Mouse (Mus musculus) forebrain, embryonic 14.5 days (tissue): ENCODE results near the gene Mrps10. TPM values are rescaled to one million over a fixed set of nuclear protein-coding genes. Genes with fewer than 3 reads are reported as not detected.
A peak's percentile ranks its signal among the peaks of the same experiment; 100 is the strongest.
"Not testable (repeated sequence)": the region's sequence is repeated elsewhere in the genome, so short reads cannot be mapped to it uniquely, and the experiment has no call there.

Source experiments
- ATAC-seq: fragments of 200-750 bp; cut with Nextera tagmentation; 2 replicates; pipeline ENCODE4 v1.8.0; 2017; ENCODE audit warnings: mild to moderate bottlenecking, moderate library complexity
- DNase-seq: peaks from one replicate; pipeline ENCODE4 v3.0.0-alpha.2; 2015; ENCODE audit warnings: low spot score
- H3K27ac ChIP-seq: fragments of 300-500 bp; sonication (generic); 2 replicates; pipeline ENCODE4 v1.5.1; 2014; ENCODE audit warnings: low read depth, mild to moderate bottlenecking, control low read depth, low read length, moderate library complexity
- H3K27me3 ChIP-seq: fragments of 300-500 bp; sonication (generic); replicated peaks from 2 replicates; pipeline ENCODE4 v1.6.1; 2014; ENCODE audit warnings: low read length, control low read depth, mixed read lengths; ENCODE audit not compliant: control insufficient read depth, insufficient read depth
- H3K36me3 ChIP-seq: fragments of 300-500 bp; sonication (generic); 2 replicates; pipeline ENCODE4 v1.6.1; 2014; ENCODE audit warnings: low read length, control low read depth; ENCODE audit not compliant: control insufficient read depth, insufficient read depth
- H3K4me1 ChIP-seq: fragments of 300-500 bp; sonication (generic); 2 replicates; pipeline ENCODE4 v1.6.1; 2014; ENCODE audit warnings: antibody characterized with exemption, low read length, control low read depth; ENCODE audit not compliant: control insufficient read depth, insufficient read depth
- H3K4me2 ChIP-seq: fragments of 300-500 bp; sonication (generic); 2 replicates; pipeline ENCODE4 v1.6.1; 2014; ENCODE audit warnings: mild to moderate bottlenecking, control low read depth, low read length
- H3K4me3 ChIP-seq: fragments of 300-500 bp; sonication (generic); 2 replicates; pipeline ENCODE4 v1.5.1; 2014; ENCODE audit warnings: low read depth, low read length, control low read depth
- H3K9ac ChIP-seq: fragments of 300-500 bp; sonication (generic); 2 replicates; pipeline ENCODE4 v1.6.1; 2014; ENCODE audit warnings: mild to moderate bottlenecking, low read length, control low read depth, moderate library complexity
- H3K9me3 ChIP-seq: fragments of 300-500 bp; sonication (generic); replicated peaks from 2 replicates; pipeline ENCODE4 v1.6.1; 2016; ENCODE audit warnings: low read length, control low read depth, mixed read lengths; ENCODE audit not compliant: control insufficient read depth
- WGBS: fragments of 180-500 bp; shearing (Covaris S2); extraction: QIAGEN DNeasy Blood & Tissue Kit; methylation state at CpG from one replicate; pipeline ENCODE4 v1.1.7; 2014; 5-methylcytosine and 5-hydroxymethylcytosine counted together
- polyA plus RNA-seq: library from polyadenylated mRNA; unstranded; fragments of >200 nt; fragmentation: Nextera tagmentation; extraction: Ambion mirVana; gene quantifications from 2 replicates; pipeline ENCODE4 v1.2.1, GENCODE M21; 2014

Mrps10 gene
- polyA plus RNA-seq, 1 experiment from 2014 or later = 94.0 TPM

GRCm38 (mm10) chr17:47421566-47421965, 52.9 kb downstream of the Mrps10 start:
- no peak overlapping the region for H3K4me3 ChIP-seq
- no peaks in the 10 kb centered on the region for H3K9me3 ChIP-seq
- H3K9ac ChIP-seq = no peak overlapping the region
- no peak for ATAC-seq
- no peaks in the 10 kb centered on the region for H3K4me1 ChIP-seq
- no peak overlapping the region for H3K27ac ChIP-seq
- no peaks in the 10 kb centered on the region for H3K27me3 ChIP-seq
- no peak overlapping the region for H3K4me2 ChIP-seq
- 91% methylated on average over 3 of the region's 3 CpGs for WGBS
- no peak for DNase-seq
- no peaks in the 10 kb centered on the region for H3K36me3 ChIP-seq

DNA sequence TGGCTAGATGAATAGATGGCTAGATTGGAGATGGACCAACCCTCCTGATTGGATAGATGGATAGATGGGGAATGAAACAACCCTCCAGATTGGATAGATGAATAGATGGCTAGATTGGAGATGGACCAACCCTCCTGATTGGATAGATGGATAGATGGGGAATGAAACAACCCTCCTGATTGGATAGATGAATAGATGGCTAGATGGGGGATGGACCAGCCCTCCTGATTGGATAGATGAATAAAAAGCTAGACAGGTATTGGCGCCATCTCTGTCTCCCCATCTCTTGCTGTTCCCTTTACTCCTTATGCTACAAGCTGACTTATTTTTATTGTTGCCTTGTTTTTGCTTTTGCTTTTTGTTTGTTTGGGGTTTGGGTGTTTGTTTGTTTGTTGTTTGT, 53.9 kb downstream of the Mrps10 start:
- H3K36me3 ChIP-seq, H3K4me1 ChIP-seq, H3K4me2 ChIP-seq, H3K27ac ChIP-seq, DNase-seq, ATAC-seq, H3K27me3 ChIP-seq, H3K9ac ChIP-seq, H3K9me3 ChIP-seq, H3K4me3 ChIP-seq: not testable (repeated sequence)
- WGBS = 96% methylated on average over 1 of the region's 1 CpGs

GRCm38 (mm10) chr17:47424186-47424585, 55.5 kb downstream of the Mrps10 start:
- H3K9me3 ChIP-seq = no peaks in the 10 kb centered on the region
- no peaks in the 10 kb centered on the region for H3K27me3 ChIP-seq
- DNase-seq = no peak
- no peak overlapping the region for H3K27ac ChIP-seq
- H3K4me3 ChIP-seq = no peak overlapping the region
- no peaks in the 10 kb centered on the region for H3K36me3 ChIP-seq
- H3K9ac ChIP-seq = no peak overlapping the region
- H3K4me1 ChIP-seq = no peaks in the 10 kb centered on the region
- no peak for ATAC-seq
- H3K4me2 ChIP-seq = no peak overlapping the region
- WGBS = 69% methylated on average over 6 of the region's 6 CpGs

DNA sequence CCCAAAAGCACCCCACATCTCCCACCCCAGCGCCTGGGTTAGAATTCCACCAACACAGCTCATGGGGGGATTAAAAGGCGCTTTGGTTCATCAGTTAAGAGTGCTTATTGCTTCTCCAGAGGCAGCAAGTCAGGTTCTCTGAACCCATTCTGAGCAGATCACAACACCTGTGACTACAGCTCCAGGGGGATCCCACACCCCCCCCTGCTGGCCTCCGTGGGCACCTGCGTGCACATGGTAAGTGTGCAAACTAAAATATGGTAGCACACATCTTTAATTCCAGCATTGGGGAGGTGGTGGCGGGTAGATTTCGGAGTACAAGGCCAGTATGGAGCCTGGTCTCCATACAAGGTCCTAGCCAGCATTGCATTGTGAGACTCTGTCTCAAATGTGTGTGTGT, 58.6 kb downstream of the Mrps10 start:
- Histone ChIP-seq H3K27ac (no peak overlapping the region), H3K4me2 (no peak overlapping the region), H3K27me3 (no peaks in the 10 kb centered on the region), H3K36me3 (no peaks in the 10 kb centered on the region), H3K9ac (no peak overlapping the region), H3K4me3 (no peak overlapping the region), H3K9me3 (no peaks in the 10 kb centered on the region), H3K4me1 (no peaks in the 10 kb centered on the region)
- DNase-seq (no peak), ATAC-seq (no peak)
- WGBS = 71% methylated on average over 6 of the region's 6 CpGs

GRCm38 (mm10) chr17:47428831-47429304, 60.2 kb downstream of the Mrps10 start:
- H3K27me3 ChIP-seq = no peaks in the 10 kb centered on the region
- H3K9me3 ChIP-seq = no peaks in the 10 kb centered on the region
- peak; percentile 52 for DNase-seq
- H3K27ac ChIP-seq = no peak overlapping the region
- WGBS = 5% methylated on average over 8 of the region's 8 CpGs
- no peaks in the 10 kb centered on the region for H3K36me3 ChIP-seq
- H3K9ac ChIP-seq = no peak overlapping the region
- H3K4me1 ChIP-seq = no peaks in the 10 kb centered on the region
- no peak overlapping the region for H3K4me3 ChIP-seq
- peak; percentile 57; the same call in 1 of the 2 replicates for ATAC-seq
- H3K4me2 ChIP-seq = no peak overlapping the region

DNA sequence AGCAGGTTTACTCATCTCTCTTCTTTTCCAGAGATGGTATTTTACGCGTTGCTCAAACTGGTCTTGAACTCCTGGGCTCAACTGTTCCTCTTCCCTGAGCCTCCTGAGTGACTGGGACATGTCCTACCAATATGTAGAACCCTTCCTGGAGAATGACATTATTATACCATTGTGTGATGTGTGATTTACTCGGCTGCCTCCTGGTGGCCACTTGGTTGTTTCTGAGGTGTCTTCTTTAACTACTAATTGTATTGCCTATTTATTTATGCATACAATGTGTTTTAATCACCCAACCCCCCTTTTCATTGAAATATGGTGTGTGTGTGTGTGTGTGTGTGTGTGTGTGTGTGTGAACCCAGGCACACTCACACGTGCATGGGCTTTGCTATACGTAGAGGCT, 62.1 kb downstream of the Mrps10 start:
- no peak for DNase-seq
- no peaks in the 10 kb centered on the region for H3K4me1 ChIP-seq
- peaks cover 9% of the 10 kb centered on the region for H3K27me3 ChIP-seq
- H3K36me3 ChIP-seq = no peaks in the 10 kb centered on the region
- H3K4me2 ChIP-seq = no peak overlapping the region
- H3K9me3 ChIP-seq = no peaks in the 10 kb centered on the region
- no peak overlapping the region for H3K9ac ChIP-seq
- no peak overlapping the region for H3K4me3 ChIP-seq
- H3K27ac ChIP-seq = no peak overlapping the region
- WGBS = 66% methylated on average over 5 of the region's 5 CpGs
- ATAC-seq = no peak

Other genes with a start within 250 kb of the Mrps10 start
- gene Guca1b, start 16.5 kb downstream of the Mrps10 start, polyA plus RNA-seq = 0.37 TPM in 1 of 2 replicates, not detected in the other
- 0.47 and 0.69 TPM in 2 replicates for gene Guca1a, start 31.7 kb downstream of the Mrps10 start, polyA plus RNA-seq
- gene AI661453, start 67.7 kb downstream of the Mrps10 start, polyA plus RNA-seq = 0.18 TPM in 1 of 2 replicates, not detected in the other
- gene 1700001C19Rik, start 68.5 kb downstream of the Mrps10 start, polyA plus RNA-seq = 0.61 and 0.69 TPM in 2 replicates
- 24.0 and 25.9 TPM in 2 replicates for gene Taf8, start 133.4 kb downstream of the Mrps10 start, polyA plus RNA-seq
- gene Ccnd3, start 136.2 kb downstream of the Mrps10 start, polyA plus RNA-seq = 60.6 and 67.2 TPM in 2 replicates
- gene Bysl, start 242.6 kb downstream of the Mrps10 start, polyA plus RNA-seq = 25.1 and 33.2 TPM in 2 replicates
- 55.4 and 55.5 TPM in 2 replicates for gene Med20, start 242.7 kb downstream of the Mrps10 start, polyA plus RNA-seq
- gene Gm20517, start 242.7 kb downstream of the Mrps10 start, polyA plus RNA-seq = 1.8 and 3.6 TPM in 2 replicates